Mouse (Mus musculus) spleen, adult 2 months (tissue): ENCODE data around the gene Timm10.

ENCODE experiments used
- CTCF ChIP-seq: fragments of 200-500 bp; IDR thresholded peaks from 2 replicates; pipeline ENCODE4 v1.5.1; 2011; ENCODE audit warnings: mild to moderate bottlenecking, inconsistent platforms; ENCODE audit not compliant: insufficient read depth, insufficient read length, insufficient replicate concordance; ENCODE audit errors: extremely low read depth
- POLR2A ChIP-seq: fragments of 200-500 bp; IDR thresholded peaks from 2 replicates; pipeline ENCODE4 v1.6.1; 2011; ENCODE audit warnings: low read depth, low read length, inconsistent platforms

GRCm38 (mm10) chr2:84827283-84827920 is 605 bp downstream of the Timm10 start:
- TF ChIP-seq POLR2A (no peak), CTCF (no peak)
